Mouse (Mus musculus) neural tube, embryonic 11.5 days (tissue): Measurements from ENCODE around the gene Dchs1. TPM values are rescaled to one million over a fixed set of nuclear protein-coding genes. Genes with fewer than 3 reads are reported as not detected.
"Not testable (repeated sequence)": the region's sequence is repeated elsewhere in the genome, so short reads cannot be mapped to it uniquely, and the experiment has no call there.

Experiments used
- ATAC-seq: fragments of 200-750 bp; cut with Nextera tagmentation; 2 replicates; pipeline ENCODE4 v1.8.0; 2017; ENCODE audit warnings: moderate number of reproducible peaks, mild to moderate bottlenecking, moderate TSS enrichment, moderate library complexity; ENCODE audit not compliant: insufficient read depth, low FRiP score, low TSS enrichment
- DNase-seq: peaks from one replicate; pipeline ENCODE4 v3.0.0-alpha.2; 2015; ENCODE audit warnings: low spot score
- H3K27ac ChIP-seq: fragments of 300-500 bp; sonication (generic); 2 replicates; pipeline ENCODE4 v1.5.1; 2014; ENCODE audit warnings: low read depth, mild to moderate bottlenecking, low read length
- H3K27me3 ChIP-seq: fragments of 300-500 bp; sonication (generic); 2 replicates; pipeline ENCODE4 v1.6.1; 2014; ENCODE audit warnings: mild to moderate bottlenecking, low read length, mixed read lengths; ENCODE audit not compliant: control insufficient read depth, insufficient read depth
- H3K36me3 ChIP-seq: fragments of 300-500 bp; sonication (generic); 2 replicates; pipeline ENCODE4 v1.6.1; 2014; ENCODE audit warnings: mild to moderate bottlenecking, low read length, moderate library complexity, mixed read lengths; ENCODE audit not compliant: control insufficient read depth, insufficient read depth
- H3K4me1 ChIP-seq: fragments of 300-500 bp; sonication (generic); 2 replicates; pipeline ENCODE4 v1.6.1; 2014; ENCODE audit warnings: low read length, mixed read lengths; ENCODE audit not compliant: control insufficient read depth, insufficient read depth
- H3K4me2 ChIP-seq: fragments of 300-500 bp; sonication (generic); 2 replicates; pipeline ENCODE4 v1.6.1; 2014; ENCODE audit warnings: low read depth, mild to moderate bottlenecking, moderate library complexity
- H3K4me3 ChIP-seq: fragments of 300-500 bp; sonication (generic); 2 replicates; pipeline ENCODE4 v1.5.1; 2014; ENCODE audit warnings: low read depth, low read length
- H3K9ac ChIP-seq: fragments of 300-500 bp; sonication (generic); 2 replicates; pipeline ENCODE4 v1.6.1; 2014; ENCODE audit warnings: mild to moderate bottlenecking, low read length
- H3K9me3 ChIP-seq: fragments of 300-500 bp; sonication (generic); 2 replicates; pipeline ENCODE4 v1.6.1; 2016; ENCODE audit warnings: low read length; ENCODE audit not compliant: control insufficient read depth
- WGBS: fragments of 180-500 bp; shearing (Covaris S2); extraction: QIAGEN DNeasy Blood & Tissue Kit; methylation state at CpG from one replicate; pipeline ENCODE4 v1.1.7; 2014; 5-methylcytosine and 5-hydroxymethylcytosine counted together
- polyA plus RNA-seq: library from polyadenylated mRNA; unstranded; fragments of >200 nt; fragmentation: Nextera tagmentation; extraction: Ambion mirVana; gene quantifications from 2 replicates; pipeline ENCODE4 v1.2.1, GENCODE M21; 2014

The Dchs1 gene
- polyA plus RNA-seq, 1 experiment from 2014 or later, result 22.3 TPM

DNA sequence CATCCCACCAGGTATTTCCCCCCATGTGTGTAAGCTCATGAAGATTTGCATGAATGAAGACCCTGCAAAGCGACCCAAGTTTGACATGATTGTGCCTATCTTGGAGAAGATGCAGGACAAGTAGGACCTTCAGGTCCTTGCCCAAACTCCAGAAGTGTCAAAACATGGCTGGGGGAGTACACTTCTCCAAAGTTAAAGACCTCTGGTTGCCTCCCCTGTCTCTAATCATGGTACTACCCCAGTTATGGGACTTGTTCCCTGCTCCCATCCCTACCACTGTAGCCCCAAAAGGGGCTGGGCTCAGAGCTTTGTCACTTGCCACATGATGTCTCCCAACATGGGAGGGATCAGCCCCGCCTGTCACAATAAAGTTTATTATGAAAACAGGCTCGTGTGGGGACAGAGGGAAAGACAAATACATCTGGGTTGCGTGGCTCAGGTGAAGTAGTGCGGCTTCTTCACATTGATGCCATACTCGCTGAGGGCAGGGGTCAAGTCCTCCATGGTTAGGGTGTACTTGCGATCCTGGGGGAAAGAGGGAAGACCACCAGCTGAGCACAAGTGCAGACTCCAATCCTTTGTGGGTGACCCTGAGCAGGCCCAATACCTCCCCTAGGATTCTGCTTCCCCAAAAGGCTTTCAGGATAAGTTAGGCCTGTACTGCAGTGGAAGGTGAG is 44.8 kb downstream of the Dchs1 start:
- not testable (repeated sequence) for H3K27me3 ChIP-seq, H3K4me1 ChIP-seq, H3K36me3 ChIP-seq, DNase-seq, H3K9ac ChIP-seq, ATAC-seq, H3K27ac ChIP-seq, H3K9me3 ChIP-seq, H3K4me3 ChIP-seq
- WGBS, result 84% methylated on average over 7 of the region's 7 CpGs
- H3K4me2 ChIP-seq, result peak overlapping the region; percentile 86

DNA sequence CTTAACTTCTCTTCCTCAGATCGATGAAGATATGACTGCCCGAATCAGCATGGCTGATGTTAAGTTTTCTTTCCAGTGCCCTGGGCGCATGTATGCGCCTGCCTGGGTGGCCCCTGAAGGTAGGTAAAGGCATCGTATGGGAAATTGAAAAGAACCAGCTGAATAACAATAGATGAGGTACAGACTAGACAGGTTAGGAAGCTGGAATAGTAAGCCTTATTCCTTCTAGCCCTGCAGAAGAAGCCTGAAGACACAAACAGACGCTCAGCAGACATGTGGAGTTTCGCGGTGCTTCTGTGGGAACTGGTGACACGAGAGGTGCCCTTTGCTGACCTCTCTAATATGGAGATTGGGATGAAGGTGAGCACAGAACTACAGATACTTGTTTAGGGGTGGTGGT is 45.5 kb downstream of the Dchs1 start:
- no peak overlapping the region for H3K4me2 ChIP-seq
- no peak overlapping the region for H3K27ac ChIP-seq
- no peak overlapping the region for H3K9ac ChIP-seq
- DNase-seq (no peak), ATAC-seq (no peak)
- 95% methylated on average over 9 of the region's 9 CpGs for WGBS
- H3K9me3 ChIP-seq, result no peaks in the 10 kb centered on the region
- no peaks in the 10 kb centered on the region for H3K27me3 ChIP-seq
- H3K4me3 ChIP-seq, result no peak overlapping the region
- H3K36me3 ChIP-seq, result peaks cover 2% of the 10 kb centered on the region
- peaks cover 12% of the 10 kb centered on the region for H3K4me1 ChIP-seq

DNA sequence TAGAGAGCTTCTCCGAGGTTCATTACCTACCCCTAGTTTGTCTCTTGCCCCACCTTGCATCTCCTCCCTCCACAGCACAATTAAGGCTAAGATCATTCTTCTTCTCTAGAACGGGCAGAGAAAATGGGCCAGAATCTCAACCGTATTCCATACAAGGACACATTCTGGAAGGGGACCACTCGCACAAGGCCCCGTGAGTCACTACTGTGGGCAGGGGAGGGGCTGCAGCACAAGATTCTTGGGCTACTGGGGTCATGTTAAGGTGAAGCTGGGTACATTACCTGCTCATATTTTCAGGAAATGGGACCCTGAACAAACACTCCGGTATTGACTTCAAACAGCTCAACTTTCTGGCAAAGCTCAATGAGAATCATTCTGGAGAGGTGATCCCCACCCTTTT is 46.6 kb downstream of the Dchs1 start:
- H3K36me3 ChIP-seq, result peaks cover 2% of the 10 kb centered on the region
- no peak for ATAC-seq
- 87% methylated on average over 6 of the region's 6 CpGs for WGBS
- peaks cover 12% of the 10 kb centered on the region for H3K4me1 ChIP-seq
- no peak overlapping the region for H3K27ac ChIP-seq
- no peak overlapping the region for H3K4me3 ChIP-seq
- H3K9ac ChIP-seq, result no peak overlapping the region
- H3K4me2 ChIP-seq, result no peak overlapping the region
- DNase-seq, result no peak
- H3K27me3 ChIP-seq, result no peaks in the 10 kb centered on the region
- H3K9me3 ChIP-seq, result no peaks in the 10 kb centered on the region

GRCm38 (mm10) chr7:105740089-105740795 is 47.2 kb downstream of the Dchs1 start:
- Histone ChIP-seq H3K4me3 (no peak overlapping the region), H3K4me2 (no peak overlapping the region), H3K4me1 (peaks cover 12% of the 10 kb centered on the region), H3K36me3 (peaks cover 2% of the 10 kb centered on the region), H3K27ac (no peak overlapping the region), H3K9me3 (no peaks in the 10 kb centered on the region), H3K27me3 (no peaks in the 10 kb centered on the region), H3K9ac (no peak overlapping the region)
- DNase-seq (no peak), ATAC-seq (no peak)
- 90% methylated on average over 13 of the region's 13 CpGs for WGBS

DNA sequence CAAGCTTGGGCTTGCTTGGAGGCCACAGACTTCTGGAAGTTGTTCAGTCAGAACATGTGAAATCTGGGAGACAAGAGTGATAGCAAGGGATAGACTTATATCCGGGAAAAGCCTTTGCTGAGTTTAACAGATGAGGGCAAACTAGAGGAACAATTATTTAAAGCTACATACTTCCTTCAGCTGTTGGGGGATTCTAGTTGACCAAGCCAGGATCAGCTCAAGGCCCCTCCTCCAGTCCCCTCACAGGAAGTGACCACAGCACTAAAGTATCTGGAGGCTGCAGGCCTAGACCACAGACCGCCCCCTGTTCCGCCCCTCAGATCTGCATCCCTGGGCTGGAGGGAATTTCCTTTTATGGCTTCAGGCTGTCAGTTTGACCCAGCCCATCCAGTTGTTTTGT is 48.5 kb downstream of the Dchs1 start:
- H3K9ac ChIP-seq, result no peak overlapping the region
- H3K4me3 ChIP-seq, result no peak overlapping the region
- peak overlapping the region; percentile 20 for H3K4me2 ChIP-seq
- H3K27ac ChIP-seq, result no peak overlapping the region
- DNase-seq, result peak; percentile 58
- H3K27me3 ChIP-seq, result no peaks in the 10 kb centered on the region
- H3K36me3 ChIP-seq, result peaks cover 2% of the 10 kb centered on the region
- 35% methylated on average over 3 of the region's 3 CpGs for WGBS
- peaks cover 12% of the 10 kb centered on the region for H3K4me1 ChIP-seq
- H3K9me3 ChIP-seq, result no peaks in the 10 kb centered on the region
- no peak for ATAC-seq

DNA sequence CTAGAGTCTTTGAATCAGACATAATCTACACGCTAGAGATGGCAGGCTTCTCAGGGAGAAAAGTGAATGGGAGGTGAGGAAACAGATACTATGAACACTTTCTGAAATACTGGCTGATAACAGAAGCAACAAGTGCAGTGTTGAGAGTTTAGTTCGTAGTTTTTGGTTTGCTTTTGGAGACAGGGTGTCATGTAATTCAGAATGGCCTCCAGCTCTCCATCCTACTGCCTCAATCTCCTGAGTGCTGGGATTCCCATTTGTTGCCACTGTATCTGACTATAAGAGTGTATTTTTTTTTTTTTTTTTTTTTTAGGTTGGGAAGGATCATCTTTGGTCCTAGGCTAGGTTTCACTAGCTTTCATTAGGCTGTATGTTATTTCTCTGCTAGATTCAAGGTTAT is 49.2 kb downstream of the Dchs1 start:
- no peaks in the 10 kb centered on the region for H3K27me3 ChIP-seq
- 91% methylated on average over 2 of the region's 2 CpGs for WGBS
- peaks cover 9% of the 10 kb centered on the region for H3K4me1 ChIP-seq
- DNase-seq, result no peak
- H3K9me3 ChIP-seq, result no peaks in the 10 kb centered on the region
- H3K36me3 ChIP-seq, result peaks cover 6% of the 10 kb centered on the region
- H3K9ac ChIP-seq, result no peak overlapping the region
- ATAC-seq, result no peak
- no peak overlapping the region for H3K4me3 ChIP-seq
- H3K4me2 ChIP-seq, result peak overlapping the region; percentile 66; the same call in 1 of the 2 replicates
- no peak overlapping the region for H3K27ac ChIP-seq

- Histone ChIP-seq H3K27me3 (no peaks in the 10 kb centered on the region), H3K9me3 (no peaks in the 10 kb centered on the region), H3K36me3 (peaks cover 6% of the 10 kb centered on the region), H3K4me3 (peak overlapping the region; percentile 76), H3K4me1 (peaks cover 5% of the 10 kb centered on the region), H3K27ac (no peak overlapping the region), H3K4me2 (peak overlapping the region; percentile 66), H3K9ac (peak overlapping the region; percentile 85)
- 26% methylated on average over 3 of the region's 3 CpGs for WGBS
- DNase-seq (no peak), ATAC-seq (no peak)
Measured at GRCm38 (mm10) chr7:105737648-105738047, 49.8 kb downstream of the Dchs1 start.

- peak within 1 kb of the TSS; percentile 85 for H3K9ac ChIP-seq
- H3K9me3 ChIP-seq, result no peaks in the 10 kb centered on the region
- peaks cover 6% of the 10 kb centered on the region for H3K36me3 ChIP-seq
- peak within 1 kb of the TSS; percentile 64 for H3K27ac ChIP-seq
- peak within 1 kb of the TSS; percentile 76 for H3K4me3 ChIP-seq
- peak within 1 kb of the TSS; percentile 66 for H3K4me2 ChIP-seq
- ATAC-seq (no peak; the same call in 1 of the 2 replicates), DNase-seq (no peak)
- WGBS, result 1% methylated on average over 30 of the region's 30 CpGs
- H3K4me1 ChIP-seq, result peaks cover 5% of the 10 kb centered on the region
- H3K27me3 ChIP-seq, result no peaks in the 10 kb centered on the region
Measured at GRCm38 (mm10) chr7:105736911-105737521, 50.4 kb downstream of the Dchs1 start, which contains the start of gene Rrp8. Rrp8 (minus strand) TSS chr7:105737385.
